Mouse (Mus musculus) kidney, postnatal 10 days (tissue): Measurements from ENCODE around the gene Rnf17.

Source experiments
- DNase-seq: peaks from one replicate; pipeline ENCODE4 v3.0.0; 2021; ENCODE audit warnings: mixed read lengths

Rnf17 gene

DNA sequence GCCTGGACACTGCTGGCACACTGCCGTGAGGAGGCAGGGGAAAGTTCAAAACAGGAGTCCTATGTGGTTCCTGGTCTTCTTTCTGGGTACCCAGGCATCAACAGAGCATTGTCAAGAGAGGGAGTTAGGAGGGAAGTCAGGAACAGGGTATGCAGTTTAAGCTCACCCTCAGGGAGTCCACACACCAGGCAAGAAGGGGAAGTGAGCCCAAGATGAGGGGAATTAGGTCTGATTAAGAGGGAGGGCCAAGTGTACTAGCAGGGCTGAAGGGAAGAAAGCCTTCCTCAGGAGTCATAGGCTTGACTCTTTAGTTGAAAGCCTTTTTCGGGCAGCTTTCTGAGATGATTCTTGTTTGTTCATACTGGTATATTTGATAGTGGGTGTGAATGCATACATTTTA is 112.4 kb downstream of the Rnf17 start:
- no peak for DNase-seq

DNA sequence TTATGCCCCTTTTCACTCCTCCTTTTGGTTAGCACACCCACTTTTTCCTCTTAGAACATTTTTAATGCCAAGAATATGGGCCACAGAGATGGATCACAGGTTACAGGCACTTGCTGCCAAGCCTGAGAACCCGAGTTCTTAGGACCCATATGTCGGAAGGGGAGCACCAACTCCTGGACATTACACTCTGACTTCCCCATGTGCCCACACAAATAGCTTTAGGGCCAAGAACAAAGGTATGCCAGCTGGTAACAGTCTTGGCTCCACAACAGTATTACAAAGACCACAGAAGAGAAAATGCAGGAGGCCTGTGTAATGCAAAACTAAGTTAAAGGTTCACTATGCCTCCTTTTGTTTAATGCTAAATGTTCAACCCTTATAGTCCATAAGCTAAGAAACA is 128.4 kb downstream of the Rnf17 start:
- DNase-seq = no peak

- DNase-seq = peak; percentile 53
Measured at GRCm38 (mm10) chr14:56544946-56545345, 142.6 kb downstream of the Rnf17 start.

DNA sequence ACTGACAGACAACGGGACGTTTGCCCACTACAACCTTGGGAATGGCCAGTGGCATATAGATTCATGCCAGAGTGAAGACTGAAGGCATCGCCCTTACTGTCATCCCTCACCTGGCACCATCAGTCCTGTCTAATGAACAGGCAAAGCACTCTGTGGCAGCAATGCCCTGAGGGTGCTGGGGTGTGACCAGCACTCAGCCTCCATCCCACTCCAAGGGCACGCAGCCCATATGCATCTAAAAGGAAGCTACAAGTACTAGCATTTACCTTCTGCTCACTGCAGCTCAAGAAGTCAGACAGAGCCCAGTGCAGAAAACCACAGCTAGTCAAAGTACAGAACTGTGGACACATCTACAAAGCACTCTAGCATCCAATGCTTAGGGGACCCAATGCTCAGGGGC is 143.1 kb downstream of the Rnf17 start:
- no peak for DNase-seq

GRCm38 (mm10) chr14:56550960-56551359 is 148.6 kb downstream of the Rnf17 start:
- DNase-seq = no peak

GRCm38 (mm10) chr14:56552924-56553323 is 150.5 kb downstream of the Rnf17 start:
- DNase-seq = no peak

GRCm38 (mm10) chr14:56553331-56553730 is 150.9 kb downstream of the Rnf17 start:
- DNase-seq = no peak

GRCm38 (mm10) chr14:56554716-56555115 is 152.3 kb downstream of the Rnf17 start:
- DNase-seq = no peak

GRCm38 (mm10) chr14:56559134-56559533 is 156.8 kb downstream of the Rnf17 start:
- no peak for DNase-seq

DNA sequence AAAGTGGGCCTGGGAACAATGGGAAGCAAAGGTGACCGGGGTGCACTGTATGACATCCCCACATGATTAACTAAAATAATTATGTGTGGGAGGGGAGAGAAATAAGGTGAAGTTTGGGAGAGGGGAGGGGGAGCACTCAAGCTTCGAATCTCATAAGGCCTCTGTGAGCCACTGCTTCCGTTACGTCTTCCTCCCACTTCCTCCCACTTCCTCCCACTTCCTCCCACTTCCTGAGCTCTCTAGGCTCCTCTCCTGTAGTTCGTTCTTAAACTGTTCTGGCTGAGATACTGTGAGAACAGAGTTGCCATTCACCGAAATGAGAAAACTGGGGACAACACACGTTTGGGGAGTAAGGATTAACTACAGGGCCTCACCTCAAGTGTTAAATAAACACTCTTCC is 165.1 kb downstream of the Rnf17 start:
- DNase-seq = no peak

DNA sequence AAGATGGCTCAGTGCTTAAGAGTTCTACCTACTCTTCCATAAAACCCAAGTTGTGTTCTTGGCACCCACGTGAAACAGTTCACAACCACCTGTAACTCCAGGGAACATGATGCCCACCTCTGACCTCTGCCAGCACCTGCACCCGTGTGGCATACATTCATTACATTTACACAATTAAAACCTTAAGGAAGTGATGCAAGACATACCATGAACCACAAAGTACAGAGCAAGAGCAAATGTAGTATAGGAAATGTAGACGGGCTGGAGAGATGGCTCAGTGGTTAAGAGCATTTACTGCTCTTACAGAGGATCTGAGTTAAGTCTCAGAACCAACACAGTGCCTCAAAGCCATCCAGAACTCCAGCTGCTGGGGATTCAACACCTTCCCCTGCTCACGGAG is 166.7 kb downstream of the Rnf17 start:
- DNase-seq = no peak

- DNase-seq = peak; percentile 97
Measured at GRCm38 (mm10) chr14:56571310-56572093, 169.1 kb downstream of the Rnf17 start.

DNA sequence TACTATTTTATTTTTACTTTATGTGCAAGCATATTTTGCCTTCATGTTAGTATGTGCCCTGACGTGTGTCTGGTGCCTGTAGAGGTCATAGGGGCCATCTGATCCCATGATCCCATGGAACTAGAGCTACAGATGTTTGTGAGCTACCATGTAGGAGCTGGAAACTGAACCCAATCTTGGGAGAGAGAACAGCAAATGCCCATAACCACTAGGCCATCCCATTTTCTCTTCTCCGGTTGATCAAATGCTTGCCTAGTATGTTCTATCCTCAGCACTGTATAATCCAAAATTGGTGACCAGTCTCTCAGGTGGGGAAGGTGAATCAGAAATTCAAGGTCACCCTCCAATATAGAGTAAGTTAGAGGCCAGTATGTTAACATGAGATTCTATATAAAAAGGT is 170.2 kb downstream of the Rnf17 start:
- DNase-seq = no peak
